Mouse (Mus musculus) embryonic facial prominence, embryonic 13.5 days (tissue): Measurements from ENCODE around the gene Fbxw4. TPM values are rescaled to one million over a fixed set of nuclear protein-coding genes. Genes with fewer than 3 reads are reported as not detected.
"Not testable (repeated sequence)": the region's sequence is repeated elsewhere in the genome, so short reads cannot be mapped to it uniquely, and the experiment has no call there.

Experiments used
- ATAC-seq: fragments of 200-750 bp; cut with Nextera tagmentation; 2 replicates; pipeline ENCODE4 v1.8.0; 2017; ENCODE audit warnings: low read depth; ENCODE audit not compliant: insufficient number of reproducible peaks, insufficient read depth, low FRiP score, low TSS enrichment
- H3K27ac ChIP-seq: fragments of 300-500 bp; sonication (generic); 2 replicates; pipeline ENCODE4 v1.5.1; 2015; ENCODE audit warnings: moderate library complexity, mild to moderate bottlenecking, inconsistent platforms
- H3K27me3 ChIP-seq: fragments of 300-500 bp; sonication (generic); 2 replicates; pipeline ENCODE4 v1.6.1; 2015; ENCODE audit warnings: mild to moderate bottlenecking, inconsistent platforms
- H3K36me3 ChIP-seq: fragments of 300-500 bp; sonication (generic); 2 replicates; pipeline ENCODE4 v1.6.1; 2015; ENCODE audit warnings: mild to moderate bottlenecking, inconsistent platforms
- H3K4me1 ChIP-seq: fragments of 300-500 bp; sonication (generic); 2 replicates; pipeline ENCODE4 v1.6.1; 2015; ENCODE audit warnings: inconsistent platforms
- H3K4me2 ChIP-seq: fragments of 300-500 bp; sonication (generic); 2 replicates; pipeline ENCODE4 v1.6.1; 2015; ENCODE audit warnings: moderate library complexity, mild to moderate bottlenecking, inconsistent platforms
- H3K4me3 ChIP-seq: fragments of 300-500 bp; sonication (generic); 2 replicates; pipeline ENCODE4 v1.5.1; 2015; ENCODE audit warnings: mild to moderate bottlenecking, inconsistent platforms
- H3K9ac ChIP-seq: fragments of 300-500 bp; sonication (generic); 2 replicates; pipeline ENCODE4 v1.6.1; 2015; ENCODE audit warnings: mild to moderate bottlenecking, inconsistent platforms
- H3K9me3 ChIP-seq: fragments of 300-500 bp; sonication (generic); 2 replicates; pipeline ENCODE4 v1.6.1; 2016; ENCODE audit warnings: inconsistent platforms
- WGBS: fragments of 180-500 bp; shearing (Covaris S2); methylation state at CpG from one replicate; pipeline ENCODE4 v1.1.7; 2015; ENCODE audit warnings: mixed read lengths; 5-methylcytosine and 5-hydroxymethylcytosine counted together
- polyA plus RNA-seq: library from polyadenylated mRNA; unstranded; fragments of >200 nt; fragmentation: Nextera tagmentation; extraction: Ambion mirVana; gene quantifications from 2 replicates; pipeline ENCODE4 v1.2.1, GENCODE M21; 2015

Fbxw4 gene
- polyA plus RNA-seq, 1 experiment from 2014 or later: 6.9 TPM

DNA sequence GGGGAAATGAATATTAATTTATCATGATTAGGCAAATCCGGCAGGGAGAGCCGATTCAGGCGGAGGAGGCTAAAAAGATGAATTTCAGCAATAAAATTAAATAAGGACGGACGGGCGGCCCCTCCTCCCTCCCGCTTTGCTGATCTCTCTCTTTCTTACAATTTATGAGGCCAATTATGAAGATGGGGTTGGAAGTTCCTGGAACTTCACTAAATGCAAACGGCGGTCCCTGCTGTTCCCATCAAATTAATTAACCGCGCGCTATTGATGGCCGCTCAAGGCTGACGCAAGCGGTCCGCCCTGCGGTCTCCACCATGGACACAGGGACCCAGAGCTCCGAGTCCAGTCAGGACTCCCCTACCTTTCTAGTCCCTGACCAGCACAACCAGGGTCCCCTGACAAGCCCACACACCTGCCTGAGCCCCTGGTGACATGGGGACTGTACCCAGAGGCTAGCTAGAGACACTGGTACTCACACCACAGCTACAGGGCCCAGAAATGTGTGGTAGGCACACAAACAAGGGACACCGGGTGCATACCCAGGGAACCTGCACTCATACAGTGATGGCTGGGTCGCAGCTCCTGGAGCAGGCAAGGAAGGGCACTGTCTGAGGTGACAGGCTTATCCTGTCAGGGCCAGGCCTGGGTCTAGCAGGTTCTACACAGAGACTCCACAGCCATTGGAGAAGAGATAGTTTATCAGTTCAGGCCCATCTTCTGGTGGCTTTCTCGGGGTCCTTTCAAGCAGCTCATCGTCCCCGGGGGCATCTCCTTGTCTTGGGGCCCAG lies 110.8 kb downstream of the Fbxw4 start:
- Histone ChIP-seq H3K4me3 (no peak overlapping the region), H3K27me3 (peaks cover 23% of the 10 kb centered on the region), H3K36me3 (peaks cover 24% of the 10 kb centered on the region), H3K4me1 (peaks cover 5% of the 10 kb centered on the region), H3K9ac (no peak overlapping the region), H3K9me3 (no peaks in the 10 kb centered on the region), H3K27ac (no peak overlapping the region), H3K4me2 (no peak overlapping the region)
- WGBS: 78% methylated on average over 23 of the region's 23 CpGs
- ATAC-seq: no peak

DNA sequence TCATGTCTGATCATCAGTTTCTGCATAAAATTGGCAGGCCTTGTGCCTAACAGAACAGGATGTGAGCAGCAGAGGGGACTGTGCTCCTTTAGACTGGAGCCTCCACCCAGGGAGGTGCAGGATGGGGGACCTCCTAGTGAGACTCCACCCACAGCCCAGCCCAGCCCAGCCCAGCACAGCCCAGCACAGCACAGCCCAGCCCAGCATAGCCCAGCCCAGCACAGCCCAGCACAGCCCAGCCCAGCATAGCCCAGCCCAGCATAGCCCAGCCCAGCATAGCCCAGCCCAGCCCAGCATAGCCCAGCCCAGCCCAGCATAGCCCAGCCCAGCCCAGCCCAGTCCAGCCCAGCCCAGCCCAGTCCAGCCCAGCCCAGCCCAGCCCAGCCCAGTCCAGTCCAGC lies 111.9 kb downstream of the Fbxw4 start:
- not testable (repeated sequence) for H3K4me2 ChIP-seq, H3K4me3 ChIP-seq, H3K9me3 ChIP-seq, H3K27ac ChIP-seq, H3K4me1 ChIP-seq, H3K9ac ChIP-seq, ATAC-seq
- H3K27me3 ChIP-seq: peaks cover 34% of the 10 kb centered on the region
- H3K36me3 ChIP-seq: peaks cover 13% of the 10 kb centered on the region

DNA sequence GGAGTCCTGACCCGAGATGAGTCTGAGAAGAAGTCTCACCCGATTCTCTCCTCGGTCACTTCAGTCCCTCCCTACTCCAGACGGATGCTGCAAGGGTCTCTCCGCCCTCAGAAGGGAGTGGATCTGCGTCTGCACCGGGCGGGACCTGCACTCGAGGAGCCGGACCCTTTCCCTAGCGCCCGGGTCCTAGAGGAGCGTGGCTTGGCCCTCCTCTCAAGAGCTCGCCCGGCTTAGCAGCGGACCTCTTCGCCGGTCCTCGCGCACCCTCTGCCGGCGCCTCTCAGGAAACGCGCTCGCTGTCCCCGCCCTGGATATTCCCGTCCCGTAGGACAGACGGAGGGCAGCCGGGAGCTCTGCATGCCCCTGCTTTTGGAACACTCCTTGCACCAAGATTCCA lies 115.2 kb downstream of the Fbxw4 start:
- ATAC-seq: peak; percentile 62; the same call in 1 of the 2 replicates
- under 1% methylated on average over 30 of the region's 30 CpGs for WGBS
- Histone ChIP-seq H3K4me2 (peak overlapping the region; percentile 94), H3K9me3 (no peaks in the 10 kb centered on the region), H3K27me3 (peaks cover 65% of the 10 kb centered on the region), H3K4me3 (peak overlapping the region; percentile 45), H3K4me1 (peaks cover 17% of the 10 kb centered on the region), H3K9ac (peak overlapping the region; percentile 62; the same call in 1 of the 2 replicates), H3K27ac (no peak overlapping the region), H3K36me3 (no peaks in the 10 kb centered on the region)

DNA sequence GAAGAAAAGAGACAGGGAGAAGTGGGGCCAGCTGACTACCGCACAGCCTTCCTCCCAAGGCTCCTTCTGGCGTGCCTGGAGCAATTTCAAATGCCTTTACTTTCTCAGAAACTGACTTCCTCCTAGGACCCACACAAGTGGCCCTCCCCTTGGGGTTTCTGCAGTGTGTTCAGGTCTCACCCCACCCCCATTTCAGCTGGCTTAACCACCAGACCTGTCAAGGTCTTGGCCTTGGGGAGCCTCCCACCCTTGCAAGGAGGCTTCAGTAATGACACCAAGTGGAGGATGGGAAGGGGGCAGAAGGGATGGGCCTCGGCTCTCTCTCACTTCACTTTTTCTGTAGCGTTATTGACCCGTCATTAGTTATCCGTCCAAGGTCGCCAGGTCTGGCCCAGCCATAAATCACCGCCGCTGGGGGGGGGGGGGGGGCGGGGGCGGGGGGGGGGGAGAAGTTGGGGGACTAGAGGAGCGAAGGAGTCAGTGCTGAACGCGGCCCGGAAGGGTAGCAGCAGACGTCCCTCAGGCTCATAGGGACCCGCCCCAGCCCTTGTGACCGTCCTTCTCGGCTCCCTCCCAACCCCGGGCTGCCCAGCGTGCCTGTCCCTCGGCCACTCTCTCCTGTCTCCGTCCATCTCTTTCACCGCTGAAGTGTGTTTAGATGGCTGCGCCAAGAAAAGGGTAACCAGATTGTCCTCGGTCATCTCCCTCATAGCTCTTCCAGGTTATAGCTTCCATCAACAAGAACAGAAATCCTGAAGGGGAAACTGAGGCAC lies 115.8 kb downstream of the Fbxw4 start:
- H3K4me2 ChIP-seq: peak overlapping the region; percentile 94
- H3K27ac ChIP-seq: no peak overlapping the region
- H3K4me3 ChIP-seq: peak overlapping the region; percentile 45
- WGBS: 2% methylated on average over 23 of the region's 26 CpGs
- H3K4me1 ChIP-seq: peaks cover 17% of the 10 kb centered on the region
- H3K27me3 ChIP-seq: peaks cover 64% of the 10 kb centered on the region
- no peaks in the 10 kb centered on the region for H3K9me3 ChIP-seq
- H3K36me3 ChIP-seq: no peaks in the 10 kb centered on the region
- peak overlapping the region; percentile 62; the same call in 1 of the 2 replicates for H3K9ac ChIP-seq
- ATAC-seq: no peak

DNA sequence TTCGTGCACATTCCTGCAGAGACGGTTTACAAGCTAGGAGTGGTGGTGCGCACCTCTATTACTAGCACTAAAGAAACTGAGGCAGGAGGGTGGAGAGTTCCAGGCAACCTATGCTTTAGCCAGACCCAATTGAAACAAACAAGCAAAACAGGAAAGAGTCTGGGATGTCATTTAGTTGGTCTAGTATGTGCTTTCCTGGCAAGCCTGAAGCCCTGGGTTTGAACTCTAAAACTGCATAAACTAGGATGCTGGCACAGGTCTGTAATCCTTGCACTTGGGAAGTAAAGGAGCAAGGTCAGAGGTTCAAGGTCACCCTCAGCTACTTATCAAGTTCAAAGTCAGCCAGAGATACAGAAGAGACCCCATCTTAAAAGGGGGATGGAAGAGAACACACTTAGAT lies 118.1 kb downstream of the Fbxw4 start:
- Histone ChIP-seq H3K4me3 (peak overlapping the region; percentile 45), H3K4me2 (peak overlapping the region; percentile 78), H3K9ac (no peak overlapping the region), H3K9me3 (no peaks in the 10 kb centered on the region), H3K36me3 (no peaks in the 10 kb centered on the region), H3K27ac (no peak overlapping the region), H3K4me1 (peaks cover 17% of the 10 kb centered on the region), H3K27me3 (peaks cover 62% of the 10 kb centered on the region)
- 19% methylated on average over 3 of the region's 3 CpGs for WGBS
- no peak for ATAC-seq

DNA sequence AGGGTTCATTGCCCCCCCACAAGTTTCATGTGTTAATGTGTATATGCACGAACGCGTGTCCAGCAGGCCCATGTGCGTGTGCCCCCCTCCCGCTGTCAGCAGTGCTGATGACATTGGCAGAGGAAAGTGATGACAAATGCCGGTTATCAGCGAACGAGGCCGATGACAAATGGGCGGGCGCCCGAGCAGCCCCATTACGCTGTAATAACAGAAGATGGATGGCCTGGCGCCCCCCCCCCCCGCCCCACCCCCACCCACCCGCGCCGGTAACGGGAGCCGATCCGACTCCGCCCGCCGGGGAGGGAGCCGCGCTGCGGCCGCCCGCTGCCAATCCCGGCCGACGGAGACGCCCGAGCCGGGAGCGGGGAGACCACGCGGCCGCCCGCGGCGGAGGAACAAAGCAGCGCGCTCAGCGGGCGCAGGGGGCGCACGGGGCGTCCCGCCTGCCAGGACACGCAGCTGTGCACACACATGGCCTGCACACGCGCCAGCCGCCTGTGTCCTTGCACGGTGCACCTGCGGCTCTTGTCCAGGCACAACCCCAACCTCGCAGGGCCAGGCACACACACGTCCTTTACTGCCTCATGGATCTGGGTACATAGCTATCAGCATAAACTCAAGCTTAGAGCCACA lies 118.6 kb downstream of the Fbxw4 start:
- Histone ChIP-seq H3K4me1 (peaks cover 17% of the 10 kb centered on the region), H3K9me3 (no peaks in the 10 kb centered on the region), H3K36me3 (no peaks in the 10 kb centered on the region), H3K27me3 (peaks cover 60% of the 10 kb centered on the region), H3K9ac (peak overlapping the region; percentile 61), H3K4me2 (peak overlapping the region; percentile 78), H3K27ac (no peak overlapping the region), H3K4me3 (peak overlapping the region; percentile 45)
- under 1% methylated on average over 50 of the region's 58 CpGs for WGBS
- no peak for ATAC-seq

DNA sequence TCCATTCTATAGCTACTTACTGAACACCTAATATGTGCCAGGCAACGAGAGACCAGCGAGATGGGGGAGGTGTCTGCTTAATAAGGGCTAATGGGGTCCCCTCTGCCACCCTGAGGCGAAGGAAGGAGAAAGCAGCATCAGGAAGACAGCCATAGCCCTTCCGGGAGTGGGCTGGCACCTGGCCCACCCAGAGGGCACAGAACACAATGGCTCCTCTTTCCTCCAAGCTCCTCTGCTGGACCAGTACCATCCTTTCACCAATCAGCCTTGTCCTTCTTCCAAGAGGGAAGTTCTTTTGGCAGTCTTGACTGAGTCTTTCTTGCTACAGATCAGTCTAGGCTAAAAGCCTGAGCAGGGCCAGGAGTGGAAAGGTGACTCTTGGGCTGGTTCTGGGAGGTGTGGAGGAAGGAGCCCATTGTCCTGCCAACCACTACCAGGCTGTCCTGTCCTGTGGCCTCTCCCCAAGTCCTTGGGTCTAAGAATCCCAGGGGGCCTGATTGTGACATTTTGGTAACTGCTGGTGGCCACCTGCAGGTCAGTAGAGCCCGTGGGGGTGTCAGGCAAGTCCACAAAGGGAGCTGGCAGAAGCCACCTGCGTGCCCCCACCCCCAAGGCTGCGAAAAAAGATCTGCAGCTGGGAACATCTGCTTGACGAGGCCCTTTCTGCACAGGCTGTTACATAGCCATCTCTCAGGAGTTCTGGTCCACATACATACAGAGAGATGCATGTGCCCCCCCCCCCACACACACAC lies 119.3 kb downstream of the Fbxw4 start:
- Histone ChIP-seq H3K36me3 (no peaks in the 10 kb centered on the region), H3K27ac (no peak overlapping the region), H3K9me3 (no peaks in the 10 kb centered on the region), H3K9ac (peak overlapping the region; percentile 61), H3K4me1 (peaks cover 17% of the 10 kb centered on the region), H3K4me3 (peak overlapping the region; percentile 45), H3K27me3 (peaks cover 53% of the 10 kb centered on the region), H3K4me2 (peak overlapping the region; percentile 78)
- WGBS: 21% methylated on average over 8 of the region's 8 CpGs
- ATAC-seq: no peak

DNA sequence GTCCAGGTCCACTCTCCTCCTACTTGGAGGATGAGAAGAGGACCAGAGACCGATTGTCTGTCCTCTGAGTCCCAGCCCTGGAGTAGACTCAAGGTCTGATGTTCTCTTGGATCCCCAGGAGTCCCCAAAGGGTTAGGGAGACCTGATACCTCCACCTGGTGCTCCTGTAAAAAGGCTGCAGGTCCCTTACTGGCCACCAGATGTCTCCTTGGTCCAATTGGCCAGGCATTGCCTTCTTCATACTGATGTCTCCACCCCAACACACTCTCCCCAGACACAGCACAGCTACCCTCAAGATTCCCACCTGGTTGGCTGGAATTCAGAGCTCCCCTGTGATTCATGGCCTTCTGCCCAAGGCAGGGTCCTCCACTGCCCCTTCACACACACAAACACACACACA lies 122.6 kb downstream of the Fbxw4 start:
- 68% methylated on average over 1 of the region's 1 CpGs for WGBS
- Histone ChIP-seq H3K27ac (no peak overlapping the region), H3K9ac (no peak overlapping the region), H3K9me3 (no peaks in the 10 kb centered on the region), H3K4me1 (peaks cover 9% of the 10 kb centered on the region), H3K36me3 (no peaks in the 10 kb centered on the region), H3K4me2 (no peak overlapping the region), H3K27me3 (peaks cover 28% of the 10 kb centered on the region), H3K4me3 (no peak overlapping the region)
- ATAC-seq: no peak

DNA sequence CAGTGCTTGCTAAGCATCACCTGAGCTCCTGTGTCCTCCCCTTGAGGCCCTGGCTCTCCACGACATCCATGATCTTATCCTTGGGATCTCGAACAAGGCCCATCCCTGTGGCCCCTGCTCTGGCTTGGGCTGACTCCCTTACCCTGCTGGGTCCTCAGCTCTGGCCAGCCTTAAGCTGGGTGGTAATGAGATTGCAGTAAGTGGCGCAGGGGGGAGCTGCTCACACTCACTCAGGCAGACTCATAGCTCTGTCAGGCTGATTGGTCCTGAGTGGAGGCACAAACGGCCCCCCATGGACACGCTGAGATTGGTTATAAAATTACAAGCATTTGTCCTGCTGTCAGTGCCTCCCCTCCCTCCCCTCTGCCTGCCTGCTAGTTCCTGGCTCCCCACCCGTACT lies 124.2 kb downstream of the Fbxw4 start:
- Histone ChIP-seq H3K27ac (no peak overlapping the region), H3K9ac (no peak overlapping the region), H3K36me3 (peaks cover under 1% of the 10 kb centered on the region; the same call in 1 of the 2 replicates), H3K4me2 (no peak overlapping the region), H3K9me3 (no peaks in the 10 kb centered on the region), H3K4me3 (no peak overlapping the region), H3K27me3 (peaks cover 12% of the 10 kb centered on the region), H3K4me1 (peaks cover under 1% of the 10 kb centered on the region)
- WGBS: 60% methylated on average over 6 of the region's 6 CpGs
- no peak for ATAC-seq

DNA sequence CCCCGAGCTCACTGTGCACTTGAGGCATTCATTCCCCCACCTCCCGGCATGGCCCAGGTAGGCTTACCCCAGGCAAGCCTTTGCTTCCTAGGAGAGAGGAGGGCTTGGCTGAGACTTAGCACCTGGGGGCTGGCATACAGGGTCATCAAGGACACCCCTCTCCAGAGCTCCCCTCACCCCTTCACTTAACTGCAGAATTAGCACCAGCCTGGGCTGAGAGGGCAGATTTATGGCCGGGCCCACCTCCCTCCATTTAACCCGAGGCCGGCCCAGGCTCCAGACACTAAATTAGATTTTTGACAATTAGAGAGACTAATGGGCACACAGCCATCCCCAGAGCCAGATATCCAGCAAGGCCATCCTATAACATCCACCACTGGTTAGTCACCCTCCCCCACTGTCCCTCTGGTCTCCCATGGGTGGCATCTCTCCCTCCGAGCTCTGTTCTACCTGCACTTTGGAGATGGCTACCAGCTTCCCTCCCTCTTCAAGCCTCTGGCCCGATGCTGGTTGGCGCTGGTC lies 124.8 kb downstream of the Fbxw4 start:
- Histone ChIP-seq H3K4me2 (no peak overlapping the region), H3K27ac (no peak overlapping the region), H3K4me3 (no peak overlapping the region), H3K9me3 (no peaks in the 10 kb centered on the region), H3K27me3 (peaks cover 6% of the 10 kb centered on the region), H3K36me3 (peaks cover 7% of the 10 kb centered on the region), H3K4me1 (no peaks in the 10 kb centered on the region), H3K9ac (no peak overlapping the region)
- ATAC-seq: no peak
- WGBS: 77% methylated on average over 8 of the region's 8 CpGs

DNA sequence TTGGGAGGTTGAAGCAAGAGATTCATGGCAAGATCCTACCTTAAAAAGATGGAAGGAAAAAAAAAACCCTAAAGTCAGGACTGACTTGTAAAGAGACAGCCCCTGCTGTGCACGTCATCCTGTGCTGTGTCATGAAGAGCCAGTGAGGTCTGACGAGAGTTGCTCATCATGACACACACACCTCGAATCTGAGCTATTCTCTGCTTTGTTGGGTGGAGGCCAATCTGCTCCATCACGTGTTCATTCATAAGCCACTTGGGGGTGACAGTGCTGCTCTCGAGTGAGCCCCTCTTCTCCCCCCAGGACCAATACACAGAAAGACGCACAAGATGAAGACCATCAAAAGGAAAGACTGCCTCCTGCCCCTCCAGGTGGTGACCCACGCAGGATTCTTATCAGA lies 126.5 kb downstream of the Fbxw4 start:
- no peaks in the 10 kb centered on the region for H3K27me3 ChIP-seq
- H3K36me3 ChIP-seq: peaks cover 24% of the 10 kb centered on the region
- no peak overlapping the region for H3K4me3 ChIP-seq
- H3K4me1 ChIP-seq: no peaks in the 10 kb centered on the region
- no peak overlapping the region for H3K4me2 ChIP-seq
- H3K9ac ChIP-seq: no peak overlapping the region
- WGBS: 76% methylated on average over 7 of the region's 7 CpGs
- no peak for ATAC-seq
- H3K9me3 ChIP-seq: no peaks in the 10 kb centered on the region
- no peak overlapping the region for H3K27ac ChIP-seq
